Mouse (Mus musculus): ENCODE results near the gene Zfp422. TPM values are rescaled to one million over a fixed set of nuclear protein-coding genes. Genes with fewer than 3 reads are reported as not detected.

The Zfp422 gene
- 299 and 311 TPM in 2 replicates for polyA plus RNA-seq (2016; fragmentation: Nextera tagmentation; extraction: Ambion mirVana)

DNA sequence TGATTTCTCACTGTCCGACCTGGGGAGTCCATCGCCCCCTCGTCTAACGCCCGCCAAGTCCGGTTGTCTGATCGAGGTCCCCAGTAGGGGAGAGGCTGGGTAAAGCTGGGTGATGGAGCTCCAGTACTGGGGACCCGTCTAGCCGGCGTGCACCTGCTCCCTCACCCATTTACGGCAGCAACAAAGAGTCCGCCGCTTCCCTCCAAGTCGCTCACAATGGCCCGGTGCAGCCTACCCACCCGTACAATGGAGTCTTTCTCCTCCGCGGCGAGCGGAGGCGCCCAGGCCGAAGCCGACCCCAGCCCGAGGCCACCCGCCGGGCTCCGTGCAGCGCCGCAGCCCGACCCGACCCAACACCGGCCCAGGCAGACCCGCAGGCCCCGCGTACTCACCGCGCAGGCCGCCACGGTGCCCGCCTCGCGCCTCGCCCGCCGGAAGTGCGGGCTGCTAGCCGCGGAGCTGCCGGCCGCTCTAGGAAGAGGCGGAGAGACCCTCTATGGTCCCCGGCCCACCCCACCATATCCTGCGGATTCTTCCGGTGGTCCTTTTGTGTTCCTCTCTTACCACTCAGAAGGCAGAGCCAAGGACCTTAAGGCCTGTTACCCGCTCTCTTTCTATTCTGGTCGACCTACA lies at the start of gene Zfp422:
Gene Zfp422, minus strand, starts transcription at position 461 of the 633 bp plus-strand sequence.
- peaks cover 20% of the 10 kb centered on the region for H3K4me1 ChIP-seq
- H3K4me3 ChIP-seq: peak within 1 kb of the TSS; percentile 91
- no peaks in the 10 kb centered on the region for H3K27me3 ChIP-seq (ENCODE audit: poor library complexity, severe bottlenecking)
- H3K27ac ChIP-seq: peak within 1 kb of the TSS; percentile 100
- no peaks in the 10 kb centered on the region for H3K9me3 ChIP-seq
- under 1% methylated on average over 56 of the region's 56 CpGs for WGBS
- H3K36me3 ChIP-seq (replicated peaks): peaks cover 35% of the 10 kb centered on the region
- DNase-seq (ENCODE audit: extremely low spot score, low spot score): peak; percentile 80

DNA sequence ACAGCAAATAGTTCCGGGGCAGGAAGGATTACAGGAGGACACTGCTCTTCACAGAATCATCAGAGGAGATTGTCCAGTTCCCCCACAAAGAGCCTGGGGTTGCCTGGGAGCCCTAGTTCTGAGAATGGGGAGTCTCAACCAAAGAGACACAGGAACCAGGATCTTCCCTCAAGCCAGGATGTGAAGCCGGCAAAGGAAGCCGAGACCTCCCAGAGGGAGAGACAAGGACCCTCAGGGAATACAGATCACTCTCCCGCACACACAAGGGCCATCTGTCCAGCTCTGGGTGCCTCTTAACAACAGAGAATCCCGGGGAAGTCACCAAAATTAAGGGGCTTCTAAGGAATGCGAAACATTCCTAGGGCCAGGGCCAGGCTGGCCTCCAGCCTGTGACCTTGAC lies 48.5 kb upstream of the Zfp422 start:
- H3K36me3 ChIP-seq (replicated peaks): no peaks in the 10 kb centered on the region
- H3K4me3 ChIP-seq: no peak overlapping the region
- no peaks in the 10 kb centered on the region for H3K9me3 ChIP-seq
- no peak for DNase-seq (ENCODE audit: extremely low spot score, low spot score)
- H3K27ac ChIP-seq: no peak overlapping the region
- peaks cover 38% of the 10 kb centered on the region for H3K4me1 ChIP-seq
- peaks cover 17% of the 10 kb centered on the region for H3K27me3 ChIP-seq (ENCODE audit: poor library complexity, severe bottlenecking)
- 56% methylated on average over 6 of the region's 6 CpGs for WGBS

- no peak for DNase-seq (ENCODE audit: extremely low spot score, low spot score)
- peaks cover 46% of the 10 kb centered on the region for H3K4me1 ChIP-seq
- WGBS: 84% methylated on average over 10 of the region's 10 CpGs
- H3K36me3 ChIP-seq (replicated peaks): no peaks in the 10 kb centered on the region
- H3K27me3 ChIP-seq (ENCODE audit: poor library complexity, severe bottlenecking): peaks cover 25% of the 10 kb centered on the region
- no peak overlapping the region for H3K4me3 ChIP-seq
- H3K27ac ChIP-seq: no peak overlapping the region
- no peaks in the 10 kb centered on the region for H3K9me3 ChIP-seq
Measured at GRCm38 (mm10) chr6:116676355-116676913, 47.6 kb upstream of the Zfp422 start.

DNA sequence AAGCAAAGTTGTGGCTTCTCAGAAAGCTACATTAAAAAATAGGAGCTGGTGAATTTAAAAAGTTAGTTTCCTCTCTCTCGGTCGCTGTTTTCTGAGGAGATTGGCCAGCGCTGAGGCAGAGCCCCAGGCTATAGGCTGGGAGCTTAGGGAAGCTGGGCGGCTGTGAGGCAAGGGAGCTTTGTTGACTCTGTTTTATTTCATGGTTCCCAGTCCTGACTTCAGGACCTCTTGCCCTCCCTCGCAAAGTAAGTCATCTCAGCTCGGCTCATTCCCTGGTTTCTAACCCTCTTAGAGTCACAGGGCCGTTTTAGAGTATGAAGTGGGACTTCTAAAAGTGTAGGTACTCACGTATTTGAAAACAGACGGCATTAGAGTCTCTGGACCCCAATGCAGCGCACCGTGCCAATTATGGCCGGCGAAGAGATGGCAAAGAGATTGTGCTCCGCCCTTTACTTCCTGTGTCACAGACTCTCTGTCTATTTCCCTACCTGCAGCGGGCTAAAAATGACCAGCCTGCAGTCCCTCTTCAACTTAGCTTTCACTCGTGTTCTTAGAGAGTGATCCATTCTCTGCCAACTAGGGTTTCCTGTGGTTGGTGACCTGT lies 45.6 kb upstream of the Zfp422 start:
- no peaks in the 10 kb centered on the region for H3K9me3 ChIP-seq
- H3K36me3 ChIP-seq (replicated peaks): no peaks in the 10 kb centered on the region
- H3K27ac ChIP-seq: peak overlapping the region; percentile 90
- H3K27me3 ChIP-seq (ENCODE audit: poor library complexity, severe bottlenecking): peaks cover 44% of the 10 kb centered on the region
- whole genome bisulfite sequencing: 24% methylated on average over 16 of the region's 16 CpGs
- H3K4me1 ChIP-seq: peaks cover 67% of the 10 kb centered on the region
- DNase-seq (ENCODE audit: extremely low spot score, low spot score): no peak
- peak overlapping the region; percentile 55 for H3K4me3 ChIP-seq

- peak within 1 kb of the TSS; percentile 90 for H3K27ac ChIP-seq
Measured at GRCm38 (mm10) chr6:116673471-116674282, 44.9 kb upstream of the Zfp422 start, which contains the start of gene Rassf4. TSS of gene Rassf4 (minus strand) at chr6:116673952.

DNA sequence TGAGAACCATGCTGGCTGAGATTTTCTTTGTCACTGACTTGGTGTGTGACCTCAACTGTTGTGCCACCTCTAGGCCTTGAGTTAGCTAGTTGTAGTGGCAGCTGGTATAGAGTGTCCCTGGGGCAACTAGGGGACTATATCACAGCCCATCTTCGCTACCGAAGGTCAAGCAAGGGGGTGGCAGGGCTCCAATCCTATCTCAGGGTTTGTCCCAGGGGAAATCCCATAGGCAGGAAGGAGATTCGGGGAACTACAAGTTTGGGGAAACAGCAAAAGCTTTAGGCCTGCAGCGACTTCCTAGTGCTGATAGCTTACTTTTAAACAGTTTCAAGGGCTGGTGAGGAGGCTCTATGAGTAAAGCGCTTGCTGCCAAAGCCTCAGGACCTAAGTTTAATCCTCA lies 43.5 kb upstream of the Zfp422 start:
- no peaks in the 10 kb centered on the region for H3K36me3 ChIP-seq (replicated peaks)
- H3K9me3 ChIP-seq: no peaks in the 10 kb centered on the region
- peak overlapping the region; percentile 81; the same call in 1 of the 2 replicates for H3K27ac ChIP-seq
- 72% methylated on average over 5 of the region's 5 CpGs for WGBS
- H3K4me3 ChIP-seq: peak overlapping the region; percentile 55
- H3K27me3 ChIP-seq (ENCODE audit: poor library complexity, severe bottlenecking): peaks cover 48% of the 10 kb centered on the region
- no peak for DNase-seq (ENCODE audit: extremely low spot score, low spot score)
- H3K4me1 ChIP-seq: peaks cover 79% of the 10 kb centered on the region

More at GRCm38 (mm10) chr6:116673471-116674282, 44.9 kb upstream of the Zfp422 start, which contains the start of gene Rassf4:
- peaks cover 74% of the 10 kb centered on the region for H3K4me1 ChIP-seq
- H3K27me3 ChIP-seq (ENCODE audit: poor library complexity, severe bottlenecking): peaks cover 48% of the 10 kb centered on the region
- H3K9me3 ChIP-seq: no peaks in the 10 kb centered on the region
- peak; percentile 95 for DNase-seq (ENCODE audit: extremely low spot score, low spot score)
- WGBS: 0% methylated on average over 44 of the region's 44 CpGs
- H3K4me3 ChIP-seq: peak within 1 kb of the TSS; percentile 55
- no peaks in the 10 kb centered on the region for H3K36me3 ChIP-seq (replicated peaks)

DNA sequence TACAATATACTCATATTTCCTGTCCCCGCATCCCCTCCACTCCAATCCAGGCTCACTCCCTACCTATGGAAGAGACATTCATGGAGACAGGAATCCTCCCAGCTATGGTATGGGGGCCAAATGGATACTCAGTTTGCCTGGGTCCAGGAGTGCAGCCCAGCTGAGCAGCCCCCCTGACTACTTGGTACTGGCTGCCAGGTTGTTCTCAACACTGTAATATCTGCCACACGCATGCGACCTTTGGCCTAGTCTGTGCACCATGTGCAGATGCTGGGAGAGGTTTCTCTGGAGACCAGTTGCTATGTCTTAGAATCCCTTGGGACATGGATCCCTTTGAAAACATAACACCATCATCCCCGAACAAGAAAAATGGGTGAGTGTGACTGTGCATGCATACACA lies 43.0 kb upstream of the Zfp422 start:
- peaks cover 48% of the 10 kb centered on the region for H3K27me3 ChIP-seq (ENCODE audit: poor library complexity, severe bottlenecking)
- H3K36me3 ChIP-seq (replicated peaks): no peaks in the 10 kb centered on the region
- H3K27ac ChIP-seq: peak overlapping the region; percentile 81; the same call in 1 of the 2 replicates
- DNase-seq (ENCODE audit: extremely low spot score, low spot score): no peak
- H3K4me3 ChIP-seq: peak overlapping the region; percentile 55; the same call in 1 of the 2 replicates
- no peaks in the 10 kb centered on the region for H3K9me3 ChIP-seq
- WGBS: 91% methylated on average over 4 of the region's 4 CpGs
- peaks cover 80% of the 10 kb centered on the region for H3K4me1 ChIP-seq

GRCm38 (mm10) chr6:116671031-116671430 lies 42.2 kb upstream of the Zfp422 start:
- H3K4me3 ChIP-seq: peak overlapping the region; percentile 55; the same call in 1 of the 2 replicates
- H3K27ac ChIP-seq: peak overlapping the region; percentile 81
- no peaks in the 10 kb centered on the region for H3K9me3 ChIP-seq
- peaks cover 48% of the 10 kb centered on the region for H3K27me3 ChIP-seq (ENCODE audit: poor library complexity, severe bottlenecking)
- H3K4me1 ChIP-seq: peaks cover 88% of the 10 kb centered on the region
- H3K36me3 ChIP-seq (replicated peaks): no peaks in the 10 kb centered on the region
- DNase-seq (ENCODE audit: extremely low spot score, low spot score): peak; percentile 34
- 10% methylated on average over 5 of the region's 5 CpGs for WGBS

DNA sequence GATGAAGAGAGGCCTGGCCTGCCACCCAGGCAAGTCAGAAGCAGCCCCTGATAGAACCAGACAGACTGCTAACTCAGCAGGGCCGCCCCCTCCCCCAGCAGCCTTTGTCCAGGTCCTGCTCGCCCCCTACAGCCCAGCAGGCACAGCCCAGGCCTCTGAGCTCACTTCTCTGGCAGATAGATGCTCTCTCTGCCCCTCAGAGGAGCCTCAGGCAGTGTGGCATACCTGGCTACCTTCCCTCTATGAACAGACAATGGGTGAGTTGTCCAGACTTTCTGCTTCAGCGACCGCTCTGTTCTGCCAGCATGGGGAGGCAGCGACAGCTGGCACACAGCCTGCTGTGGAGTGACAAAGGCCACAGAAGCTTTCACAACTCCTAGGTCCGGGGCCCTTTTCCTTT lies 41.3 kb upstream of the Zfp422 start:
- H3K4me1 ChIP-seq: peaks cover 95% of the 10 kb centered on the region
- DNase-seq (ENCODE audit: extremely low spot score, low spot score): peak; percentile 42
- peak overlapping the region; percentile 4; the same call in 1 of the 2 replicates for H3K4me3 ChIP-seq
- no peaks in the 10 kb centered on the region for H3K36me3 ChIP-seq (replicated peaks)
- H3K27ac ChIP-seq: peak overlapping the region; percentile 81
- WGBS: 16% methylated on average over 6 of the region's 6 CpGs
- peaks cover 46% of the 10 kb centered on the region for H3K27me3 ChIP-seq (ENCODE audit: poor library complexity, severe bottlenecking)
- no peaks in the 10 kb centered on the region for H3K9me3 ChIP-seq

- WGBS: 50% methylated on average over 11 of the region's 11 CpGs
Measured at GRCm38 (mm10) chr6:116668682-116669470, 40.1 kb upstream of the Zfp422 start.

GRCm38 (mm10) chr6:116667382-116667781 lies 38.6 kb upstream of the Zfp422 start:
- DNase-seq (ENCODE audit: extremely low spot score, low spot score): no peak
- Histone ChIP-seq H3K36me3 (replicated peaks) (no peaks in the 10 kb centered on the region), H3K27me3 (ENCODE audit: poor library complexity, severe bottlenecking) (peaks cover 32% of the 10 kb centered on the region), H3K27ac (peak overlapping the region; percentile 16; the same call in 1 of the 2 replicates), H3K9me3 (no peaks in the 10 kb centered on the region), H3K4me3 (no peak overlapping the region), H3K4me1 (peaks cover 76% of the 10 kb centered on the region)
- 77% methylated on average over 3 of the region's 3 CpGs for WGBS

More at GRCm38 (mm10) chr6:116668682-116669470, 40.1 kb upstream of the Zfp422 start:
- Histone ChIP-seq H3K4me1 (peaks cover 89% of the 10 kb centered on the region), H3K27ac (peak overlapping the region; percentile 81; the same call in 1 of the 2 replicates), H3K9me3 (no peaks in the 10 kb centered on the region), H3K36me3 (replicated peaks) (no peaks in the 10 kb centered on the region), H3K4me3 (no peak overlapping the region), H3K27me3 (ENCODE audit: poor library complexity, severe bottlenecking) (peaks cover 38% of the 10 kb centered on the region)
- DNase-seq (ENCODE audit: extremely low spot score, low spot score): peak; percentile 44

Measured in forebrain, embryonic 10.5 days (tissue).